Mouse (Mus musculus) right cerebral cortex, adult 2 months (tissue): ENCODE measurements around the gene Tst.

Source experiments
- DNase-seq, 2 experiments: peaks; one replicate each; pipeline ENCODE4 v3.0.0; 2021 to 2022; ENCODE audit warnings: low spot score in 2 of 2

Gene Tst

GRCm38 (mm10) chr15:78429871-78430622, 24.3 kb upstream of the Tst start:
- DNase-seq: no peak

DNA sequence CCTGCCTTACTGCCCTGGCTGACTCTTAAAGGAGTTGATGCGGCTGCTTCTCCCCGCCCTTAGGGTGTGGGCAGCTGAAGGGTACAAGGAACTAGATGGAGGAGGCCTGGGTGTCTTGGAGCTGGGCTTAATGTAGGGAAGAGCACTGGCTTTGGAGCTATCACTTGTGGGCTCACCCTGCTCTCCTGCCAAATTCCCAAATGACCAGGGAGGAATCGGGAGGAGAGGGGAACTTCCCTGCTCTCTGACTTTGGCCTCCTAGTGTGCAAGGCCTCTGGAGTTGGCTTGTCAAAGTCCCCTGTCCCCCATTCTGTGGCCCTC, 23.4 kb upstream of the Tst start:
- no peak for DNase-seq

DNA sequence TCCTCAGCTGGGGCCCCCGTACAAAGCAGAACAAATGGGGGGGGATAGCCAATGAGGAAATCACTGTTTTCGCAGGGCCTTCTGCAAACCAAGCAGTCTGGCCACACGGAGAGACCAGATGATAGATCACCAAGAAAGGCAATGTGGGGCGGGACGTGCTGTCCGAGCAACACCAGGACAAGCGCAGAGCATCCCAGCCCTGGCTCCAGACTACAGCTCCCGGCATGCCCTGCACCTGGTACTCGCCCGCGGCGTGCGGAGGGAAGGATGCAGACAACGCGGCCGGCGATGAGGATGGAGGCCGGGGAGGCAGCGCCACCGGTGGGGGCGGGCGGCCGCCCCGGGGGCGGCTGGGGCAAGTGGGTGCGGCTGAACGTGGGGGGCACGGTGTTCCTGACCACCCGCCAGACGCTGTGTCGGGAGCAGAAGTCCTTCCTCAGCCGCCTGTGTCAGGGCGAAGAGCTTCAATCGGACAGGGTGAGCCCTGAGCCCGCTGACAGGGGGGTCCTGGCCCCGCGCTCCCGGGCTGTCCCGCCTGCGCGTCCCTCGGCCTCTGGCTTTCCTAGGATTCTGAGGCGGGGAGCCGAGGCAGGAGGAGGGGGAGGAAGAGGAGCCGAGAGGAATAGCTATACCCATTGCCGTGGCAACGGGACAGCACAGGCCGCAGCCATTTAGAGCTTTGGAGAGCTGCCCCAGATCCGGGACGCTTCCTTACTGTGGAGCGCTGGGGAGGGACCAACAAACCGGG, 22.9 kb upstream of the Tst start, which contains the start of gene Kctd17:
Gene Kctd17 (plus strand): TSS at position 174 of the 748 bp plus-strand sequence.
- peak; percentile 82 to 84 for DNase-seq

GRCm38 (mm10) chr15:78425230-78425629, 19.5 kb upstream of the Tst start:
- DNase-seq: no peak

DNA sequence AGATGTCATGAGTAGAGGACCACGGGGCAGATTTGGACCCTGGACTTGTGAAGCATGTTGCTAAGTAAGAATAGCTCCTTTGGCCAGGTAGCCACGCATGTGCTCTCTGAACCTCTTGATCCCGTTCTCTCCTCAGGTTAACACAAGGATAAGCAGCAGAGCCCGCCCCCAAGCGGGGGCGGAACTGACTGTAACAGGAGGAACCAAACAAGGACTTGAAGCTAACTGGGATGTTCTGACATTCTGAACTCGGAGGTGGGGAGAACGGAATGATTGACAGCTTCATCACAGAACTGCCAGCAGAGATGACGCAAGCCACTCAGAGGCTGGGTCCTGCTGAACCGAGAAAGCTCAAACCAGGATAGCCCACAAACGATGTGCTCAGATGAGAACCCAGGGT, 18.8 kb upstream of the Tst start:
- no peak for DNase-seq

DNA sequence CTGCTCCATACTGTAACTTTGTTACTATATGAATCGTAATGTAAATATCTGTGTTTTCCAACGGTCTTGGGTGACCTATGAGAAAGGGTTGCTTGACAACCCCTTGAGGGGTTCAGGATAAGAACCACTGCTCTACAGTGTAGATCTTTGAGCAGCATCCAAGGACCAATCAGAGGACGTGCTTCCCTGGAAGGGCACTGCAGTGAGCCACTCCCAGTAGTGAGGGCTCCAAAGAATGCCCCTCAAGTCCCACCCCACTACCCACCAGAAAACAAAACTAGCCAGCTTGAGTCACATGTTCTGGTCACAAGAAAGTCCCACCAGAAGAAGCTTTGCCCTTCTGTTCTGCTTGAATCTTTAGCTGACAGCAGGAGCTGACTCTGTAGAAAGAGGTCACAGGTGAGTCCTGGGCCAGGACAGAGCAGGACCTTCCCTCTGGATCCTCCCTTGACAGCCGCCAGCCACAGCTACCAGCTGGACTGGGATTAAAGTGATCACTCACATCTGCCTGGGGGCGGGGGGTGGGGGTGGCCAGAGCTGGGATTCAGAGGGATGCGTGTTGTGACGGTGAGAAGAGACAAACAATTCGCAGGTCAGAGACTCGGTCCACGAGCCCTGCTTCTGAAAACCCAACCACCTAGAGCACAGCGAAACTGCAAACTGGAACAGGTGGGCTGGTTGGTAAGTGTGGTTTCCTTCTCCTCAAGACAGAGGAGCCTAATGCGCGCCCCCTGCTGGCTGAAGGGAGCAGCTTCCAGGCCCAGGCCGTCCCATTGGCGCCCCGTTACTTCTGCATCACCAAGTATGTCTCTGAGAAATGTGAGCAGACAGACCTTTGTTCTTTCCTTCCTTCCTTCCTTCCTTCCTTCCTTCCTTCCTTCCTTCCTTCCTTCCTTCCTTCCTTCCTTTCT, 16.6 kb upstream of the Tst start:
- DNase-seq: peak; percentile 86 to 91

- DNase-seq: no peak
Measured at GRCm38 (mm10) chr15:78420395-78420794, 14.7 kb upstream of the Tst start.

DNA sequence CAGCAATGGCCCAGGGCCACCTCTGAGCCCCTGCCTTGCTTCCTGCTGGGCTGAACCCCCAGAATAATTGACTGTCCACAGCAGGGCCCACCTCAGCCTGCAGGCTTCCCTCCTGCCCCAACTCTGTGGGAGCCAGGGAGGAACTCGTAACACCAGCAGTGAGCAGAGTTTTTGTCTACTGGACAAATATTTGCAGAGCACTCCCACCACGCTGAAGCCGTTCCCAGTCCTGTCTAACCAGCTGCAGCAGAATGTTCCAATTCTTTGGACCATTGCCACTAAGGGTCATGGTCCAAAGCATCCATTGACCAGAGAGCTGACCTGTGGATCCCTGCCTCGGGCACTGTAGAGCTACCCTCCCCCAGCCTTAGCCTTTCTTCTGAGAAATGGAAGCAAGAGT, 11.2 kb upstream of the Tst start:
- DNase-seq: no peak

GRCm38 (mm10) chr15:78414157-78414556, 8.4 kb upstream of the Tst start:
- no peak for DNase-seq

- DNase-seq: no peak
Measured at GRCm38 (mm10) chr15:78413719-78414117, 8.0 kb upstream of the Tst start.

GRCm38 (mm10) chr15:78413083-78413718, 7.5 kb upstream of the Tst start:
- no peak for DNase-seq

DNA sequence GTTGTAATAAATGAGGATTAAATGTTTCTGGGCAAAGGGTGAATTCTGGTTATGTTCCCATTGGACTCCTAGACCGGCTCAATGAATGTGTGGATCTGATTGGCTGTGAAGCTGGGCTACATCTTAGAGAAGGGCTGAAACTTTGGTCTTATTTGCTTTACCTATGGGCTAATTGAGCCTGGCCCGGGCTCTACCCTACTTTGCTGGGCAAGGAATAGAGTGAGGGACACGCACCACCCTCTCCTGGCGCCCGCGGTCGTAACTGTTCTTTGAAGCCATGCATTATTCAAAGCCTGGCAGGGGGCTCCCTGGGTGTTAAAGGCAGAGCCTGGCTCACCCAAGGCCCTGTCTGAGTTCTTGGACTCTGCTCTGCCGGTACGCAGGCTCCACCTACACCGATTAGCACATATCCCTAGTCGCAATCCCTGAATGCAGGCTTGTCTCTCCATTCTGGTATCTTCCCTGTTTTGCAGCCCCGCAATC, 3.9 kb upstream of the Tst start:
- DNase-seq: no peak

GRCm38 (mm10) chr15:78406293-78406934, 707 bp upstream of the Tst start, which contains the start of gene Mpst:
Gene Mpst (plus strand): TSS chr15:78406416.
- DNase-seq: peak; percentile 90 to 92

DNA sequence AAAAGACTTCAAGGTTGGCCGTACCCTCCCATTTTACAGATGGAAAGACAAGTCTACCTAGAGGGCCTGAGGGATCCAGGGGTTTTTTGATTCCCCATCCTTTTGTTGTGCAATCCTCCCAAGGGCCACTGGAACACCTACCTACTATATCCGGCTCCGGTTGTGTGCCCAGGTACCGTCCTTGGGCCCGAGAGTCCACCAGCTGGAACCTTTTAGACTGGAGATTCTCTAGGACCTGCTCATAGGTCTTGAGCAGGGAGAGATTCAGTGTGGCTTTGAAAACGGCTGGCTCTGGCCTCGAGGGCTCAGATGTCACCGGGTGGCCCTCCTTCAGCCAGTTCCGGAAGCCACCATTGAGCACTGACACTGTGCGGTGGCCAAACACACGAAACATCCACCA, 609 bp downstream of the Tst start:
- no peak for DNase-seq

DNA sequence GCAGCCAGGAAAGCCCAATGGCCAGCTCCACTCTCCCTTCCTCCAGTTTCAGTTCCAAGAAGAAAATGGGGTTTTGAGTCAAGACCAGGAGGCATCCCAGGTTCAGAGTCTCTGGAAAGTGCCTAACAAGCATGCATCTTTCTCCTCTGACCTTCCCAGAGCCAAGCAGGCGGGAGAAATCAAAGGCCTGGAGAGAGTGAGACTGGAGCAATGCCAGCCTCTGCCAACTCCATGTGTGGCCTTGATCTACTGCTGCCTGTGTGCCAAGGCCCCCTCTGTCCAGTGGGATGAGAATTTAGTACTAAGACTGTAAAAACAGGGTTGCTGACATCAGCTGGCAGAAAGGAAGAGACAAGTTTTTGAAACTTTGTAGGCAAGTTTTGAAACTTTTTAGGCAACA, 1.8 kb downstream of the Tst start:
- DNase-seq: no peak

- no peak for DNase-seq
Measured at GRCm38 (mm10) chr15:78403301-78403741, 2.4 kb downstream of the Tst start.

DNA sequence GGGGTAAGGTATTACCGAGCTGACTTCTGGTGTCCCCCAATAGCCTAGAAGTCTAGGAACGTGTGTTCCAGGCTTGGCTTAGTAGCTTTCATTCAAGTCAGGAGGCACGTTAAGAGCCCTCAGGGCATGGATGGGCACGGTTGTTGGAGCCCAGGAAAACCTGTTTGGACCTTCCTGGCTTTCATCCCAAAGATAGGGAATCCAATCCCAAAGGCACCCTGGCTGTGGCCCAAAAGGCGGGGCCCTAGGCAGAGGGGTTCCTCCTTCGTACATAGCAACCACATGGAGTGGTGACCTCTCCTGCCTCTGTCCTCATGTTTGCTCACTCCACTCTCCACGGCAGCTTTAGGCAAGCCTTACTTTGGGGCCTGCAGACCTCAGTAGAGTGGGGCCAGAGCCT, 3.3 kb downstream of the Tst start:
- DNase-seq: no peak

GRCm38 (mm10) chr15:78401921-78402320, 3.8 kb downstream of the Tst start:
- peak in 1 of 2 experiments; percentile 44 for DNase-seq

DNA sequence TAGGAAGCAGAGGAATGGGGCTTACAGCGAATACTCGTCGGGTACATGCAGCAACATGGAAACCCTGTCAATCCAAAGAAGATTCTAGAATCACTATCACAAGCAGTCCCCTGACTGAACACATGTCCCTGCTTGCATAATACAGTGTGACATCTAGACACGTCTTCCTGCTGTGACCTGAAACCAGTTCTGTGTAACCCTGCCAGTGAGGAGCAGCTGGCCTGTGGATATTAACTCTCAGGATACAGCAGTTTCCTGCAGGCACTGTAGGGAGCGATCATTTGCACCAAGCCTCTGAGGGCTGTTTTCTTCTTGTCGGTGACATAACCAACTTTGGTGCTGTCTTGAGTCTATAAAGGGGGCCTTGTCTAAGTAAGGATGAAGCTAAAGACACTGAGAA, 4.4 kb downstream of the Tst start:
- DNase-seq: no peak

DNA sequence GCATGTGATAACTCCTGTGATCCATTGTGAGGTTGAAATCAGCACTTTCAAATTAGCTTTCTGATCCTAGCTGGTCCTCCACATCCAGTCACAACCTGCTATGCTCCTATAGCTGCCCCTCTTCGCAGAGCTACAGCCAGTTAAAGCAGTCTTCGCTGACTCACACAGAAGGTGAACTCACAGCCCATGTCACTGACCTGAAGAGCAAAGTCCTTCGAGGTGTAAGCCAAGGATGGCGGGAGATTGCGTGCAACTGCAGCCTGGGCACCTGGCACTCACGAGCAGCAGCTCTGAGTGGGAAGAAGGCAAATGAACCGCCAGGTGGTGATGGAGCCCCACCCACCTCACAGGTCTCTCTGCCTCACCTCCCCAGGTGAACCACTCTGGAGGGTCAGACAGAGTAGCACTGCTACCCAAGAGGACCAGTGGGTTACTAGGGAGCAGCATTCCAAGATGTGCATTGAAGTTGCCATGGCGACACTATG, 10.2 kb downstream of the Tst start, which contains the start of gene Tex33:
Gene Tex33 (minus strand): TSS at position 435 of the 485 bp plus-strand sequence.
- no peak for DNase-seq

GRCm38 (mm10) chr15:78390855-78391254, 14.9 kb downstream of the Tst start:
- no peak for DNase-seq
